Mouse (Mus musculus) telencephalon, adult 2 months (tissue): ENCODE data around the gene Gm4787.
"Not testable (repeated sequence)": the region's sequence is repeated elsewhere in the genome, so short reads cannot be mapped to it uniquely, and the experiment has no call there.

Source experiments
- DNase-seq: peaks from one replicate; pipeline ENCODE4 v3.0.0-alpha.2; 2011; ENCODE audit warnings: low read depth, low spot score

Gene Gm4787

DNA sequence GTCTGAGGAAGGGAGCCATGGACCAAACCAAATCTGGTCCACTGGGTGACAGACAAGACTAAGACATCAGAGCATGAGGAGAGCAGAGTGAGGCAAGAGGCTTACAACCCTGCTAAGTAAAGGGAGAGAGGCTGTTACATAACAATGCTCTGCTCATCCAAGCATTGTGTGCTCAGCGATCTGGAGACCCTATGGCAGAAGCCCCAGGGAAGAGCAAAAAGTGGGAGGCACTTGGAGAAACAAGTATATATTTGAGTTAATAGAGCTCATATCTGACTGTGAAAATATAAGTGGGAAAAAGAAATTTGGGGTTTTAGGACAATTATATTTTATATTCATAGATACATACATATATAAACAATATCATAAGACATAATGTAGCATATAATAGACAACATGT, at the start of gene Gm4787:
Gene Gm4787, minus strand, starts transcription at position 101 of the 400 bp plus-strand sequence.
- not testable (repeated sequence) for DNase-seq

DNA sequence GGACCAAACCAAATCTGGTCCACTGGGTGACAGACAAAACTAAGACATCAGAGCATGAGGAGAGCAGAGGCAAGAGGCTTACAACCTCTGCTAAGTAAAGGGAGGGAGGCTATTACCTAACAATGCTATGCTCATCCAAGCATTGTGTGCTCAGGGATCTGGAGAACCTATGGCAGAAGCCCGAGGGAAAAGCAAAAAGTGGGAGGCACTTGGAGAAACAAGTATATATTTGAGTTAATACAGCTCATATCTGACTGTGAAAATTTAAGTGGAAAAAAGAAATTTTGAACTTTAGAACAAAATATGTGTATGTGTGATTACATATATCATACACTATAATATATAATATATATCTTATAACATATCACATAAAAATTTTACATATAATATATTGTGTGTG, 42.6 kb upstream of the Gm4787 start, which contains the start of gene Adam4:
Gene Adam4, minus strand, starts transcription at position 101 of the 400 bp plus-strand sequence.
- no peak for DNase-seq

DNA sequence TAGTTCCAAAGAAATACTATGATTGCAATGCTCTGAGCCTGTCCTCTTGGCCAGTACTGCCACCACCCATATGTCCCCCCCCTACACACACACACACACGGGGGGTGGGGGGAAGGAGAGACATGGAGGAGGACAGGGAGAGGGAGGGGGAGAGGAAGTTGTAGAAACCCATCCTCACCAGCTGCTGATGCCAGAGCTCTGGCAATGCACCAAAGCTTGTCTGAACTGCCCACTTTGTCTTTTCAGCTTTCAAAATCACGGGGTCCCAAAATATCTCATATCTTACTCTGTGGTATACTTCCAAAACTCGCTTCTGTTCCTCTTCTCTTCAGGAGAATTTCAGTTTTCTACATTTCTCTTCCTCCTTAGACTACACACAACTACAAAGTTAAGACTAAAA, 33.9 kb upstream of the Gm4787 start:
- DNase-seq: peak; percentile 22

DNA sequence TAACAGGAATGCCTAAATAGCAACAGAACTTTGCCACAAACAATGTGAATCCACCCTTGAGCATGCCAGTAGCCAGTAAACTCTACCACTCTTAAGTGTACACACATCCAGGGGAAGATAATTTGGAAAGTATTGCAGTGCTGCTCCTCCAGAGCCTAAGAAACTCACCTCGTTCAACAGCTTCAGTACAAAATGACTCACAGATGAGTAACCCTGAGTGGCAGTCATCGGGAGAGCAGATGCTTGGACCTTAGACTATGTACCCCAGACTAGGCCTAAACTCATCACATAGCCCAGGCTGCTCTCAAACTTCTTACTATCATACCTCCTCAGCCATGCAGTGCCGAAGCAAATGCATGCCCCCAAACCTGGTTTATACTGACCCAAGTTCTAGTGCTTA, 29.7 kb upstream of the Gm4787 start:
- DNase-seq: no peak

DNA sequence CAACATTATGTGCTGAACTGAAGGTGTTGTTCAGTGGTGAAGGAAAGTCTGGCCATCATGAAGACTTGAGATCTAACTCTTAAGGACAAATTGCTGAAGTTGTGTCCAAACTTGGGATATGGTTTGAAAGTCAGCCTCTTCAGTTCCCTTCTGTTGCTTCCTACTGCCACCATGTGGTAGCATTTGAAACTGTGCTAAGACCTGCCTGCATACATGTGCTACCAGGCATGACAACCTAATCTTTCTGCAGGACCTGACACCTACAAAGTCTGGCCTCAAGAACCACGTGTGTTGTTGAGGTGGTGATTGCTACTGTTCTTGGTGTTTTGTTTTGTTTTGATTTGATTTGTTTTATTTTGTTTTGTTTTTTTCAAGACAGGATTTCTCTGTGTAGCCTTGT, 22.9 kb upstream of the Gm4787 start:
- peak; percentile 57 for DNase-seq

DNA sequence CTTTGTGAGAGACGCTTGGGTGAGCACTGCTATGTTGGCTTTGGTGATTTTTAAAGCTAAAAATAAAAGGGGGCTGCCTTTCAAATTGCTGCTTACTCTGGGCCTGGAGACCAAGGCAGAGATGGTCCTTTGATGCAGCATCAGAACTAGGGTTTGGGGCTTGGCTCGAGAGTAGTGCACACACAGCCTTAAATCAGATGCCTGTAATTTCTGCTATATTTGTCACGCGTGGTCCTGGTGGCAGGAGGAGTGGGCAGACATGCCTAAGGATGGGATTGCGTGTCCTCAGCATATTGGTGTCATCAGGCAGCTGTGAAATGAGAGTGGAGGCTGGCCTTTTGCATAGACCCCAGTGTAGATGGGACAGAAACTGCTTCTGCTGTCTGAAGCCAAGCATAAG, 45.4 kb downstream of the Gm4787 start:
- DNase-seq: no peak

DNA sequence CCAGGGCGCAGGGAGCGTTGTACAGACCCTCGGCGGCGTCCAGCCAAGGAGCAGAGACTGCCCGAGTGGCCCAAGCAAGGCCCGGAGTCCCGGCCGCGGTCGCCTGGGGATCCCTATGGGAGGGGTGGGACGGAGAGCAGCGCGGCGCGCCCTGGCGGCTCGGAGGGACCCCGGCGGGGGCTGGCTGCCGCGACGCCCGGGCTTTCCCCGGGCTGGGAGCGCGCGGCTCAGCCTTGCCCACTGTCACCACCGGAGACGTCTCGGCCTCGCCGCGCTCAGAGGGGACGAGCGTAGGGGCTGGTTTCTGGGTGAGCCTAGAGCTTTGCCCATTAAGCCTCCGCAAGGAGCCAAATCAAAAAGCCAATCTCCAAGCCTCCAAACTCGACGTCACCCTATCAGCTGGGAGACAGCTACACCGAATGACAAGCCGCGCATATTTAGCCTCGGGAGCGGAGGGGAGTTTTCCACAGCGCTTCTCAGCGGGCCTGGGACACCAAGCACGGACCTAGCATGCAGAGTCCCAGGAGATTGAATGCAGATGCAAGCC, 46.3 kb downstream of the Gm4787 start, which contains the start of gene Slc8a3:
Gene Slc8a3, minus strand, starts transcription at position 306 of the 547 bp plus-strand sequence.
- peak; percentile 79 for DNase-seq

DNA sequence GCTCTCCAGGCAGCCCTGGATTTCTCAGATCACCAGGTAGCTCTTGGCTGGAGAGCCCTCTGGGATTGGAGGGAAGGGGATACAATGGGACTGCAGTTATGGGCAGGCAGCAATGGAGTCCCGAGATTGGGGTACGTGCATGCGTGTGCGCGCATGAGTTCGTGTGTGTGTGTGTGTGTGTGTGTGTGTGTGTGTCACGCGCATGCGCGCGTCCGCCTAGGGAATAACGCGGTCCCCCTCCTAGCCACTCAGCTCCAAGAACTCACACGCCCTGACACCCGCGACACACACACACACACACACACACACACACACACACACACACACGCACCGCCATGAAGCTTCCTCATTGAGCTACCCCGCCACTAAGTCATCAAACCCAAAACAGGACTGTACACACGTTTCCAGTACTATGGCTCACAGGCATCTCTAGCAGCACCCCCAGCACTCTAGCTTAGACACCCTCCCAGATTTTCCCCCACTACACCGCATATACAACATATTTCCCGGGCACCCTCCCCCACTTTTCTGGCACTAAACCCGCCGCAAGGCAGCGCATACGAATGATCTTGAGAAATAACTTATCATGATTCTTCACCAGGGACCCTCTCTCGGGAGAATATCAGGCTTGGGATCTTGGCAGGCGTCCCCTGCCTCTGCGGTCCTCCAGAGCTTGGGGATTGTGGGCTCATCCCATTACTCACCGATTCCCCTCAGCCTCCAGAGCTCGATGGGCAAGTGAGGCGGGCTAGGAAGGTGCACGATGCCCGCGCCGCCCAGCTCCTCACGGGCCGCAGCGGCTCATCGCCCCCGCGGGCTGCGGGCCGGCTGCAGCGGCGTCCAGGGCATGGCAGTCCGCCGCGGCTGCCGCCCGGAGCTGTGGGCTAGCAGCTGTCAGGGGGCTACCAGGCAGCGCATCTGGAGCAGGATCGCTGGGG, 47.1 kb downstream of the Gm4787 start:
- peak; percentile 80 for DNase-seq

DNA sequence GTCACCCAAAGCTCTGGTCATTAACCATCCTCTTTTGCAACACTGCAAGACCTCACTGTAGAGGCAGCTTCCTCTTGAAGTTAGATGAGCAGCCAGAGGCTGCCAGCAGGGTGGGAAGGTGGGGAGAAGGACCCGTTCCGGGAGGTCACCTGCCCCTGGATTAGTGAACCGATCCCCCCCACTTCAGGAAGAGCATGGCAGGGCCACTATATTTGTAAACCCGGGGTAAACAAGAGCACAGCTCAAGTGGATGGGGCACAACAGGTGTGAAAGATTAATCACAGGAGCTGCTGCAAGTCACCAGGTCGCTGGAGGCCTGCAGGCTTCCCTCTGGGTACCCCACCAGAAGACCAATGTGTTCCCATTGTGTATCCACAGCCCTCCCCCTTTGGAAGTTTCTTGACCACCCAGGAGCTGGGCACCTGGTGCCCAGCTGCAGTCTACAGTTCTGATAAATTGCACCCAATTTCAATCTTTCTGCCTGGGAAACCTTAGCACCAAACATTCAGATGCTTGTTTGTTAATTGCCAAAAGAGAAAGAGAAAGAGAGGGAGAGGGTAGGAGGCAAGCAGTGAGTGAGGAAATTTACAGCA, 48.1 kb downstream of the Gm4787 start:
- DNase-seq: no peak
